Mouse (Mus musculus): Measurements from ENCODE around the gene Ncam1. TPM values are rescaled to one million over a fixed set of nuclear protein-coding genes. Genes with fewer than 3 reads are reported as not detected.

Ncam1 gene
- total RNA-seq (2015; ENCODE audit: low replicate concordance) (7.6 and 8.0 TPM in 2 replicates), total RNA-seq (2017; ENCODE audit: low replicate concordance) (1.9 and 2.4 TPM in 2 replicates)

DNA sequence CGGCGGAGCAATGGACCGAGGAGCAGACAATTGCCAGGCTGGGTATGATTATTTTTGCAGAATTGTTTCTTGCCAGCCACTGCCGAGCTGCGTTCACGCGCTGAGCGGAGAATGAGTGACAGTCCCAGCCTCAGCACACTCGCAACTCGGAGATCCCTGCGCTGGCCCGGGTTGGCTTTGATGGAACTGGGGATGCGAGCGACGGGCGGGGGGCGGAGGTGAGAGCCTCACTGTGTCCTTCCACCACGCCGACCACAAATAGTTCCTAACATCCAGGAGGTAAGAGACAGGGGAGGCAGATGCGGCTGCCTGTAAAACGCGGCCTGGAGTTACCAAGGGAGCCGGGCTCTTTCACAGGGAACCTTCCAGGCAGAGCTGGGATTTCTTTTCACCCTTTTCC, at the start of gene Ncam1:
Gene Ncam1 (minus strand): TSS at position 120 of the 400 bp plus-strand sequence.
- ATAC-seq (replicated peaks; ENCODE audit: low FRiP score, poor library complexity, severe bottlenecking) = no peak

DNA sequence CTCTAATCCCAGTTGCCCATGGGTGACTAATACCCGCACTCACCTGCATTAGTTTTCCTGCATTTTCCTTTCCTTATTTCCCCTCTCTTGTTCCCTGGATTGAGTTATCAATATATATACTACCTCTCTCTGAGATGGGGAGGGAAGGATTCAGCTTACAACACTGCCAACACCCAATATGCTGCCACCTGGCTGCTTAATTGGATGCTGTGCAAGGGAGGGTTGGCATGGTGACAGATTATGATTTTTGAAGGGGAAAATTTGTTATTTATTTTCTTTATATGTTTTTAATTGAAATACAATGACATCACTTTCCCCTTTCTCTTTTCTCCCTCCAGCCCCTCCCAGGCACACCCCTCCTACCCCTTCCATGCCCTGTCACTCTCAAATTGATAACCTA, 35.3 kb upstream of the Ncam1 start:
- ATAC-seq (replicated peaks; ENCODE audit: low FRiP score, poor library complexity, severe bottlenecking) = no peak

DNA sequence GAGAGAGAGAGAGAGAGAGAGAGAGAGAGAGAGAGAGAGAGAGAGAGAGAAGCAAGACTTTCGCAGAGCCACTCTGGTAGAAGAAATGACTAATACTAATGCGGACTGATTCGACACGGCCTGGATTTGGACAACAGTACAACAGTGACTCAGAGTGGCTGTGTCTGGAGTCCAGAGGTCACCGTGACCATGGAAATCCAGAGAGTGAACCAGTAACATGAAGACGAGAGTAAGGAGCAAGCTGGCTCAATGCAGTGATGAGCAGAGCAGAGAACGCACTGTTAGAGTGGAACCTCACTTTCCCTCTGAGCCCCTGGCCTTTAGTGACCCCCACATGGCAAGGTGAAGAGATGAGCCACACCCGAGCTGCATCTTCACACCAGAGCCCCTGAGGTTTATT, 28.9 kb upstream of the Ncam1 start:
- no peak for ATAC-seq (replicated peaks; ENCODE audit: low FRiP score, poor library complexity, severe bottlenecking)

DNA sequence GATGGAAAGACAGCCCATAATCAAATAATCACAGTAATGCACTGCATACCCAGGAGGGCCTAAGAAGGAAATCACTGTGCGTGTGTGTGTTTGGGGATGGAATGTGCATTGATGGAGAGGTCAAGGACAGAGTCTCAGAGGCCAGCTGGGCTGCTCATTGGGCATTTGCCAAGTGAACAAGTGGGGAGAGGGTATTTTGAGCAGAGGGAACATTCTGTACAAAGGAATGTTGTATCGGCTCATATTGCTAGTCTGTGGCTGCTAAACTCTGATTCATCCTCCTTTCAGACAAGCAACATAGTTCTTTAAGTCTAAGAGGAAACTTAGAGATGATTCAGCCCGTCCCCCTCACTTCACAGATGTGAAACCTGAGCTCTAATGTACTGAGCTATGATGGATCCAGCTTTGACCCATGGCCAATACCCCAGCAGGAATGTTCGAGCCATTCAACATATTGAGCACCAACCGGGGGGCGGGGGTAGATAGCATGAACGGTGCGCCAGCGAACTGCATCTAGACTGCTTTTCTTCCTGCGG, 17.5 kb upstream of the Ncam1 start:
- no peak for ATAC-seq (replicated peaks; ENCODE audit: low FRiP score, poor library complexity, severe bottlenecking)

DNA sequence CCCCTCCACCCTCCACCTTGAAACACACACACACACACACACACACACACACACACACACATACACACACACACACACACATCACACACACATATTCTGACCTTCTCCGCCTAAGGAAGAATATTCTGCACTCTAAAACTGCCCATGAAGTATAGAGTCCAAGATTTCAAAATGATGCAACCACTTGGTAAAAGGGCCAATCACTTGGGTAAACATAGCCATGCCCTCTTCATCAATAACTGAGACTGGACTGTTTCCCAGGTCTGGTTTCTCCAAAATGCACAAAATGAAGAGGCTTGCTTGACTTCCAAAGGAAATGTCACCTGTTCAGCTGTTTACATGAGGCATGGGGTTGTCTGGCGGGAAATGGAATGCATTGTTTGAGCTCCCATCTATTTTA, 15.7 kb upstream of the Ncam1 start:
- no peak for ATAC-seq (replicated peaks; ENCODE audit: low FRiP score, poor library complexity, severe bottlenecking)

DNA sequence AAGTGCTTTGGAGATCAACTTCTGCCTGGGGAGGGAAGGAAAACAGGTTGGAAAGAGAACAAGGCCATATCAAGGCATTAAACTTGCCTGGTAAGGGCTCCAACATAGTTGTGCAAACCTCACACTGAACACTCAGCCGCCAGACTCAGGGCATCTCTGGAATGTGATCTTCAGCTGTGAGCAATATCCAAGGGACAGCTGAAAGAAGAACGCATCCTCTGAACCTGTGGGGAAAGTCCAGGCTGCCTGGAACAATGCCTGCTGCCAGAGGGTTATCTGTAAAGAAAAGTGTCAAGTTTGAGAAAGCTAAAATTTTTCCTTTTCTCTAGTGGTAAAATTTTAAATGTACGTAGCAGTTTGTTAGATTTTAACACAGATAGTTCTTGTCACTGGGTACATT, 4.5 kb upstream of the Ncam1 start:
- no peak for ATAC-seq (replicated peaks; ENCODE audit: low FRiP score, poor library complexity, severe bottlenecking)

DNA sequence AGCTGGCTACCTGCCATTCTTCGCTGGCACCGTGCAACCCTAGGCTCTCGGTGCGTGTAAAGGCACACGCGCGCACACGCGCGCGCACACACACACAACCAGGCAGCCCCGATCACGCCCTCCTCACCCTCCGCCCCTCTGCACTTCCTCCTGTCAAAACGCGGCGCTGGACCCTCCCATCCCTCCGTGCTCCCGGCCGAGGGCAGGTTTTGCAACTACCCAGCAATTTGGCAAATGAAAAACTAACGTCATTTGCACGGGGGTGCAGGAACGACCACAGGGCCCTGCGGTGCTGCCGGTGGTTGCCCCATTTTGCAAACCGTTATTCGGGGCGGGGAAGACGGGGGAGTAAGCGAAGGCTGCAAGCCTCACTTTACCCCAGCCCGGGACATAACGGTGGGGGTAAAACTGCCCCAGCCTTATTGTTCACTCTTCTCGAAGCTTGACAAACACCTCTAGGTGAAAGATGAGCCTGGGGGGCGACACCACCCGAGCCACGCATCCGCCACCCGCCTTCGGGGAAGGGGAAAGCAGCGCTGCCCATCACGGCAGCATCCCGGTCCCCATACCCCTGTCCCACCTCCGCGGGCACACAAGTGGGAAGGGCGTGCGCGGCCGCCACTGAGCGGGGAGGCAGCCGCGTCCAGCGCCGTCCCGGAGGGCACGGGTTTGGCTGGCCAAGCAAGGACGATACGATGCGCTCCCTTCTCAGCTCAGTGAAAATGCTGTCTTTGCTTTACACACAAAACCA, 729 bp downstream of the Ncam1 start:
- ATAC-seq (replicated peaks; ENCODE audit: low FRiP score, poor library complexity, severe bottlenecking) = no peak

DNA sequence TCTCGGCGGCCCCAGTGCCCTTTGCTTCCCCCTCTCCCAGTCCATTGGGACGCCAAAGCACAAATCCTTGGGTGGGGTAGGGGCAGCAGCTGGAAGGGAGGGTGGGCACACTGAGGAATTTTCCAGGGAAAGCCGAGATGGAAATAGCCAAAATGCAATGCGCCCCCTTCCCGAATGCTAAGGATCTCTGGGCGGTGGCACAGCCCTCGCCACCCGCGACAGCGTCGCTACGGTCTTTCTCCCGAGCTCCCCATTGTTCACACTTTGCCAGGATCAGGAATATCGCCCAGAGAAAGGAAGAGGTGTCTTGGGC, 1.3 kb downstream of the Ncam1 start:
- ATAC-seq (replicated peaks; ENCODE audit: low FRiP score, poor library complexity, severe bottlenecking) = no peak

DNA sequence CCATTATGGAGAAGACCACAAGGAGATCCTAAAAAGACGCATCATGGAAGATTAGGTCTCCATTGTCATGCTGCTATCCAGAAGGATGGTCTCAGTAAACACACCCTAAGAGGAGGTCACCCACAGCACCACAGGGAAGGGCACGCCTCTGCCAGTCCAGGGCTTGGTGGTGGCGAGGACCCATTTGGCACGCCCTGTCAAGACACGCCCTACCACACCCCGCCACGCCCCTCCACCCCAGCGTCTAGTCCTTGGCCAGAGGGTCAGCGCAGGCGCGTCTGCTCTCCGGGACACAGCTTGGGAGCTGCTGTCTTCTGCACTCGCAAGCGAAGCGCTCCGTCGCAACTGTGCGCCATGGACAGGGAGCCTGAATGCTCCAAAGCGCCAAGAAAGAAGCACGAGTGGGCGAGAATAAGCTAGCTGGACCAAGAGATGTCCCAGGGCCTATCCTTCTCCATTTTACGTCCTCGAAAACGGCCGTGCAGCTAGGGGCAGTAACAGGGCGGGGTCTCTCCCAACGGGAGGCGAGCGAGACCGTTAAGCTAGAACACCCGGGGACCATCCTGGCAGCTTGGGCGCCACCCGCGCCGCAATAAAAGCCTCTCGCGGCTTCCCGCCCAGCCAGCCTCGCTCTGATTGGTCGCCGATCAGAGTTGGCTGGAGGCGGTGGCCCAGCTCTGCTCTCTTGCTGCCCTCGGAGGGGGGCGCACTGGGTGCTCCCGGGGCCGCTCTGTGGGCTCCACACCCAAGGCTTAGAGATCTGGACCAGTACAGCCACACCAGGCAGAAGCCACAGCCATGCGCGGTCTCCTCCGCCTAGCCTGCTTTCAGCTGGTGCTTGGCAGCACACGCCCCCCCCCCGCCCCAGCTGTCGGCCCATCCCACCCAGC, 1.9 kb downstream of the Ncam1 start:
- no peak for ATAC-seq (replicated peaks; ENCODE audit: low FRiP score, poor library complexity, severe bottlenecking)

DNA sequence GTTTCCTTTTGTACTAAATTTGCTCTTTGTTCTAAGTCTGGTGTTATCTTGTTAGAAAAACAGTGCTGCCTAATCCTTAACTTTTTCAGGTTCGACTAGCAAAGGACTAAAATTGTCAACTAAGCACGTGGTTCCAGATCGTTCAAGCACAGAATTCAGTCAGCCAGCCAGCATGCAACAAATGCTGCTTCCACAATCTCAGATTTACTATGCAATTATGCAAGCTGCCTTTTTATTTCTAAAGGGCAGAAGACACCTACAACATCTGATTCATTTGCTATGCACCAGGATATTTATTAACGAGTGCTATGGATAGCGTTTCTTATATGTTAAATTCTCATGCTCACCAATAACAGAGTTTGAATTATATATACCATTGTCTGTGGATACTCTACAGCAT, 2.8 kb downstream of the Ncam1 start:
- ATAC-seq (replicated peaks; ENCODE audit: low FRiP score, poor library complexity, severe bottlenecking) = no peak

DNA sequence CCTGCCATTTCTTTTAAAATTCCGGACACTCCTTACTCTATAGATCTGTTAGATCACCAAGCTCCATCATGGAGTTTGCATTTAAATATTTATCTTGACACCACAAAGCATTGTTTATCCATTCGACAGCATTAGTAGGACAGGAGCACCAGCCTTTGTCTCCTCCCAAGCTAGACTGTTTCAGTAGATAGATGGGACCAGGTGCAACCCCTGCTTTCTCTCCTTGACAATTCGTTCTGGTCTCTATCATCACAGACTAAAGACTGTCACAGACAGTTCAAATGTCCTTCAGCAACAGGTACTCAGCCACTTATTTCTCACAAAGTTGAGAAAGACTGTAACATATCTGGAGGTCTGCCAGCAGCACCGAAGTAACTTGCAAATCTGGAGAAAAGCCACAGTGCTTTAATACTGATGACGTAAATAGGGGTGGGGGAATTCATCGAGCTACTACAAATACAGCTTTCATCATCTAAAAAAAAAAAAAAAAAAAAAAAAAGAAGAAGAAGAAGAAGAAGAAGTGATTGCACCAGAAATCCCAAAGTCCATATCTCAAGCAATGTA, 4.7 kb downstream of the Ncam1 start:
- ATAC-seq (replicated peaks; ENCODE audit: low FRiP score, poor library complexity, severe bottlenecking) = no peak

DNA sequence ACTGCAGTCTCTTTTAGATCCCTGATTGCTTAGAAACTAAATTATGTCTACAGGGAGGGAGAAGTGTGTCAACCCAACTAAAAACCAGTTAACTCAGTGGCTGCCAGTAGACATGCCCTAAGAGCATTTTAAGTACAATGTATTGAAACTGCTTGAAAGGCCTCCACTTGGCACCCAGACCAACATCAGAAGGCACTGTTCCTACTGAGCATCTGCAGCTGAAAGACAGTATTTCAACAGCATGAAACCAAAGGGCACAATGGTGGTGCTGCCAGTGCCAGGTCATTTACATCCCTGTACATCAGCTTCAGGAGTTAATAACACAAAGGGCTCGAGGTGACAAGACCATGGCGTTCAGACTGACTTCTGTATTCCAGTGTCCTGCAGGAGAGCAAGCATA, 5.5 kb downstream of the Ncam1 start:
- ATAC-seq (replicated peaks; ENCODE audit: low FRiP score, poor library complexity, severe bottlenecking) = no peak

DNA sequence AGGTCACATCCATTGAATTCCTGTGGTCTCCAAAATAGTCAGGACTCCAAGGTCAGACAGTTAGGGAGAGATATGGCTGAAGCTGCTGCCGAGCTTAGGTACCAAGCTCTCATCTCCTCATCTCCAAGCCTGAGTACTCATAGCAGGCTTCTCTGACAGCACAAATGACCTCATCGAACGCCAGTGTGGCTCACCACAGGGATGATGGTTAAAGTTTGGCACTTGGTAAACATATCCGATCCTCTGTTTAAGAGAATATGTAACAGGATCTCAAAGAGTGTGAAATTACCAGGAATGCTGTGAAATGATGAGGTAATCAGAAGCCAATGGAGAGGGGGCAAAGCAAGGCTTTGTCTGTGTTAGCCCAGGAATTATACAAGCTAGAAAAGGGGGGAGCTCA, 6.1 kb downstream of the Ncam1 start:
- no peak for ATAC-seq (replicated peaks; ENCODE audit: low FRiP score, poor library complexity, severe bottlenecking)

DNA sequence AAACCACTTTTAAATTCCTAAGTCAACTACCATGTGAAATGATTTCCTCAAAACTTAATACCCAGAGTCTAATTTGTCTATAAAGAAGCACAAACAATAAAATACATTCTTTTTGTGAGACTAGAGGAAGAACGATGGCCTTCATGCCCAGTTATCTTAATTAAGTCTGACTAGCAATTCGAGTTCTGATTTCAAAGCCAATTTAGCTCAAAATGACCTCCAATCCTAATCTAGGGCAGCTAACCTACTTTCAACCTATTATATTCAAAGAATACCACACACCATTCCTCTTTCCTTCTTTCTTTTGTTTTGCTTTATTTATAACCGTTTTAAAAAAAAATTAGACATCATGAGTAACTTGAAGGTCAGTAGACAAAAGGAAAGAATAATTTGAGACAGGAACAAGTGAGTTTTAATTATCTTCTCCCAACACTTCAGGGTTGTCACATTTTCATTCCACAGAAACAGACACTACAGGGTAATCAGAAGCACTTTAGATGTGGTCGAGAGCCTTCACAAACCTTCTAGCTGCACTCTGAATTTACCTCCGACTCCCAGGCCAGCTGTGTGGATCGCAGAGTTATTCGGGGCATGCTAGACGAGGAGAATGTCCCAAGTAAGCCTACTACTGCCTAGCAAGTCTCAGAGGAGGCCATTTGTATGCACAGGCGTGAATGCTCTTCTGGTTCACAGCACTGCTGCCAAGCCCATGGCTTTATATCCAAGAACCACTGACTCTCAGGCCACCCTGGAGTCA, 17.5 kb downstream of the Ncam1 start:
- no peak for ATAC-seq (replicated peaks; ENCODE audit: low FRiP score, poor library complexity, severe bottlenecking)

DNA sequence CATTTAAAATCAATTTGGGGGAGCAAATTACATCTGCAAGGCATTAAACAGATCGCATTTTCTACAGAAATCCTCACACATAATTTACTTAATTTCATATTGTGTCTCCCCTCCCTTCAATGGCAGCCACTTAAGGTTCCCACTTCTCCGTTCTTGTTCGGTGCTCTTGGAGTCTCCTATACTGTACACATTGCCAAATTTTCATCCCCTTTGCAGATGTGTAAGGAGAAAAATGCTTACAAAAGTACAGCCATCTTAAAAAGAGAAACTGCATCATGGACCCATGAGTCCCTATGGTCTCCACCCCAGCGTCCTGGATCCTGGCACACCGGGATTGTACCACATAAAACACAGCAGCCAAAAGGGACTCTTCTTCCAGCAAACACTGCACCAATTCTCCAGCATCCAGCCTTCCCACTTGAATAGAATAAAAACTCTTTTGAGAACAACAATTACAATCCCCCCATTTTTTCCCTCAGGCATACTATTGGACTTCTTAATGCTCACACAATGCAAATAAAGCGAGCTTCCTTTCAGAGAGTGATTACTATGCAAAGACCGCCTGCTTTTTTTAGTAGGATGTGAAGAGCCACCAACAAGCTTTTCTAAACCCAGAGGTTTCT, 21.6 kb downstream of the Ncam1 start:
- ATAC-seq (replicated peaks; ENCODE audit: low FRiP score, poor library complexity, severe bottlenecking) = no peak

DNA sequence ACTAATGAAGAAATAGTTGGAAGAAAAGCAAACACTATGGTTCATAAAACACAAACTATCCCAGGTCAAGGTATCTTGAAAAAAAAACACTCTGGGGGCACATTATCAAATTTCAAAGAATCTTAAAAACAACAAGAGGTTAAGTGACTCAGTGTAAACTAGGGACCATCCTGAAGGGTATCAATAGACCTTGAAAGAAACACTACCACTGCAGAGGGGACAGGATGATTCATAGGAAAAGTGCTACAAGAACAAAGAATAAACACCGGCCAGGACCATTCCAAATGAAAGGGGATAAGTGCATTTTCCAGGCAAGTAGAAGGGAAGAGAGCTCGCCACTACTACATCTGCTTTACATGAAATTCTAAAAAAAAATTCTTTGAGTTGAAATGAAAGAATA, 32.1 kb downstream of the Ncam1 start:
- ATAC-seq (replicated peaks; ENCODE audit: low FRiP score, poor library complexity, severe bottlenecking) = no peak

DNA sequence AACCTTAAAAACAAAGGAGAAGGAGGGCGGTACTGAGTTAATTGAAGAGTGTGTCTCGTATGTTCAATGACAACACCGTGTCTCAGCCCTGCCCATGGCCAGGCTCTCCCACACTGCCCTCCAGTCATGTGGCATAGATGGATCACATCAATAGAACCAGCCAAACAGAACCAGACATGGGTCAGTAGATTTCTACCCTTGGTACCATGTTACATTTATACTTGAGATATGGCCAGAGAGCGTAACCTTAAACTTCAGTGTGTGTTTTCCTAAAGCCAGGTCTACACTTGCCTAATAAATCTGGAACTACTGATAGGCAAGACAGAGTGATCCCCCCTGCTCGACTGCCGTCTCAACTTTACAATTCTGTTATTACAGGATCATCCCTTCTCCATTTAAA, 38.2 kb downstream of the Ncam1 start:
- ATAC-seq (replicated peaks; ENCODE audit: low FRiP score, poor library complexity, severe bottlenecking) = no peak

DNA sequence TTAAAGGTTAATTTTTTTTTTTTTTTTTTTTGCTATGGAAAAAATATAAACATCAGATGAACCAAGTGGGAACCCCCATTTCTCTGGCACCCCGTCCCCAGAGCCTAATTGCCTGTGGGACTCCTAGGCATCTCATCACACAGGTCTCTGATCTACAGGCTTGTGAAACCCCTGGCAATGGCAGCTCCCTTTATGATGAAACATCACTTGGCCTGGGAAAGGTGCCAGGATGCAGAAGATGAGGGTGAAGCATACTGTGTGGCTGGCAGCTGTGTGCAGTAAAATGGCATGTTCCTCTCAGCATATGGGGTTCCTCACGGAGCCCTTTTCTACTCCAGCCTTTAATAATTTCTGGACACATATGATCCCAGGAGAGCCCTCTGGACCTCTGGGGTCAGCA, 40.3 kb downstream of the Ncam1 start:
- ATAC-seq (replicated peaks; ENCODE audit: low FRiP score, poor library complexity, severe bottlenecking) = no peak

DNA sequence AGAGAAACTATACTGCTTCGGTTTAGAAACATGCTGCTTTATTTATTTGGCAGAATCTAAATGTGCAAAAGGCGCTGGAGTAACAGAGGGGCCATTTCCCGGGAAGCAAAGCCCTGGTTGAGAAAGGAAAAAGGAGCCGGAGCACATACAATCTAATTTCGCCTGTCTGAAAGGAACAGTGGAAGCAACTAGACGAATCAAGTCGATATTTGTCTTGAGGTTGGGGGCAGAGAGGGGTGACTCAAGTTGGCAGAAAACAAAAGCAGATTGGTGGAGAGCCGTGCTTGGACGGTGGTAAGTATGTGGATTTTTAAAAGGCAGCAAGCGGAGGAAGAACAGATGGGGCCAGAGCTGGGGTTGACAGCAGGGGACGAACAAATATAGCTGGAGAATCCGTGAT, 40.7 kb downstream of the Ncam1 start:
- no peak for ATAC-seq (replicated peaks; ENCODE audit: low FRiP score, poor library complexity, severe bottlenecking)

DNA sequence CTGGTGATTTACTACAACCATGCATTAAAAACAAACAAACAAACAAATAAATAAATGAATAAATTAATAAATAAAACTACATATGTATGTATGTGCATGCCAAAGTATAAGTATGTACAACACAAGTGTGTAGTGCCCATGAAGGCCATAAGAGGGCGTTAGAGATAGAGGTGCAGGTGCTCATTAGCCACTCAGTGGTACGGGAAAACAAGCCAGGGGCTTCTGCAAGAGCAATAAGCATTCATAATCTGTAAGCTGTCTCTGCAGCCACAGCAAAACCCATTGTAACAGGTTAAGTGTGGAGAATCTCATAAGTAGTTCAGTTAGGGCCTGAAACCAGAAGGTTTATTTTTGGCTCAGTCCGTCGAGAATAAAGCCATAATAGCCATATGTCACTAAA, 41.1 kb downstream of the Ncam1 start:
- ATAC-seq (replicated peaks; ENCODE audit: low FRiP score, poor library complexity, severe bottlenecking) = no peak
